Mouse (Mus musculus) adrenal gland, postnatal 4 days (tissue): ENCODE data around the gene Ccdc134. TPM values are rescaled to one million over a fixed set of nuclear protein-coding genes. Genes with fewer than 3 reads are reported as not detected.
"Not testable (repeated sequence)": the region's sequence is repeated elsewhere in the genome, so short reads cannot be mapped to it uniquely, and the experiment has no call there.

Experiments used
- DNase-seq, 2 experiments: peaks; one replicate each; pipeline ENCODE4 v3.0.0; 2021 to 2022; ENCODE audit warnings: low spot score in 2 of 2, mixed read lengths in 2 of 2
- long read RNA-seq, 2 experiments: library from polyadenylated mRNA; stranded (forward); transcript quantifications; one replicate each; pipeline ENCODE4 v2.0.0; 2021
- total RNA-seq, 2 experiments: library from RNA; stranded (reverse); gene quantifications; 2 replicates each; pipeline ENCODE4 v1.2.3; 2021

The Ccdc134 gene
- 10 to 100 TPM; 11.1 to 11.3 TPM for total RNA-seq
- long read RNA-seq, experiment 1, transcript Ccdc134-201 (7 exons, 2,046 nt) = major isoform, 10 of 11 reads
- long read RNA-seq, experiment 1, partial matches to known transcripts = 1 of 11 reads
- long read RNA-seq, experiment 1, other reads (novel, unspliced or antisense) = 0 of 11 reads
- long read RNA-seq, experiment 2, full-length matches to known transcripts = 17 of 22 reads
- long read RNA-seq, experiment 2, partial matches to known transcripts = 3 of 22 reads
- long read RNA-seq, experiment 2, other reads (novel, unspliced or antisense) = 2 of 22 reads

DNA sequence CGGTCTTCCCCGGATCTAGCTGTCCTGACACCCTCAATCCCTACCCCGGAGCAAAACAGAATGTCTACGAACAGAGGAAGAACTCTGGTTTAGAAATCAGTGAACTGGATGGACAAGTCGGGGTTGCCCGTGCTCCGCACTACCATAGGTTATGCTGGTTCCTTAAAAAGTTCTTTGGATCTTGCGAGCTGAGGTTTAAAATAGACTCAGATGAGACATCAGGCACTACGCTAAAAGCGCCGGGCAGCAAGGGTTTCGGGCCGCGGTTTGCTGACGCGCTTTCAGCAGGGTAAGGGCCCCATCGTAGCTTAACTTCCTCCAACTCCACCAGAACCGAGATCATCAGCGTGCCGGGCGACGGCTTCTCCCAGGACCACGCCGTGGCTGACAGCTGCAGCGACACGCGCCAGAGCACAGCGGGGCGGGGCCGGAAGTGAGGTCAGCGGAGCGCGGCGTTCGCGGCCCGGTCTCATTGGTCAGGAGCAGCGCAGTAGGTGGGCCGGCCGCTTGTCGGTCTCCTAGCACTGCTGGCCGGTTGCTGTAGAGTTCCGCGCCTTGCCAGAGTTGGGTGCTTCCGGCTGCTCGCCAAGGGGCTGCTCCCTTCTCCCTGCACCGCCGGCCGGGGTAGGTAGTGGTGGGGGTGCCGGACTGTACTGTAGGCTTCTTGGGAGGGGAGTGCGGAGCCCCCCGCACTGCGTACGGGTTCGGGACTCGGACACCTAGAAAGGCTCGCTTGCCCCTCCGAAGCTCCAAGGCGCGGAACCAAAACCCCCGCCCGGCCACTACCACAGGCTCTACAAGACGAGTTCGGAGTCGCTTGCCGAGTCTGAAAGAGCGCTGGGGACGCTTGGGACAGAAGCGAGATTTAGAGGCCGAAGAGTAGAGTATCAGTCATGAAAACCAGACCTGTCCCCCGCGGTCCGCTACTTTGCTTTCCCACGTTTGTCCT is at the start of gene Ccdc134:
Ccdc134 (plus strand) TSS at position 497 of the 949 bp plus-strand sequence.
- peak; percentile 85 to 88 for DNase-seq

DNA sequence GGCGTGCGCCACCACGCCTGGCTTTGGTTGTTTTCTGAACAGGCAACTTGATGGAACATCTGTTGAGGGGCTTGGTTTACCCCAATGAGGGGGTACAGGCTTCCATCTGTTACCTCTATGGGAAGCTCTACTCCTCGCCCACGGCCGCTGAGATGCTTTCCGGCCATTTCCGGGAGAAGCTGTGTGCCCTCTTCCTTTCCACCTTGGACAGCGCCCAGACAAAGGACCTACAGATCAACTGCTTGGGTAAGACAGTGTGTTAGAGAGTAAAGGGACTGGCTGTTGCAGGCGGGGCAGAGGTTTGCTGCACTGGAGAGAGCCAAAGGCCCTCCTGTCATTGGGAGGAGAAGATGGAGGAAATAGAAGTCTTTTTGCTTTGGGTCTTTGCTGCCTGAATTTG is 47.8 kb upstream of the Ccdc134 start:
- DNase-seq = no peak

DNA sequence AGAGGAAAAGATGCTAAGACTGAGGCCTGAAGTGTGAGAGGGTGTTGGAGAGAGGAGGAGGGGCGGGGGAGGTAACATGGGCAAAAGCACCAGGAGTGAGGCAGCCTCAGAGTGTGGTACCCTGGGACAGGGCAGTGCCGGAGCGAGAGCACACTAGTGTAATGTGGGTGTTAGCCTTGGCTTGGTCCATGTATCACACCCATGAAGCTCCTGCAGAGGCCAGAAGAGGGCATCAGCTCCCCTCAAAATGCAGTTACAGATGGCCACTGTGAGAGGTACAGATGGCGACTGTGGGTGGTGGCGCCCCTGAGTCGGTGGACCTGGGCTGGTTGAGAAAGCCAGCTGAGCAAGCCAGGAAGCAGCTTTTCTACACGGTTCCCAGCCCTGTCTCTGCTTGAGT is 46.6 kb upstream of the Ccdc134 start:
- no peak for DNase-seq

DNA sequence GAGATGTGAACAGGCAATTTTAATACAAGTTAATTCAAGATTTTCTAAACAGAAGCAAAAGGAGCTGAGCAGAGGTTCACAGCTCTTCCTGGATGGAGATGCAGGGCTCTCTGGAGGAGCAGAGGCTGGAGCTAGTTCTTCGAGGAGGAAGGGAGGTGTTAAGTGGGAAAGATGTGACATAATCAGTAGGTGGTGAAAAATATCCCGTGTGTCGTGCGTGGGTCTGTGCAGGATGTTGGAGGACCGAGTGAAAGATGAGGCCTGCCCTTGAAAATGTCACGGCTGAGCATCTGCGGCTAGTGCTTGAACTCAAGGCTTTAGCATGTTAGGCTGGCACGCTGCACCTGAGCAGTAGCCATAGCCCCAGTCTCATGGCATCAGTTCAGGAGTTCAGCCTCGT is 42.1 kb upstream of the Ccdc134 start:
- no peak for DNase-seq

DNA sequence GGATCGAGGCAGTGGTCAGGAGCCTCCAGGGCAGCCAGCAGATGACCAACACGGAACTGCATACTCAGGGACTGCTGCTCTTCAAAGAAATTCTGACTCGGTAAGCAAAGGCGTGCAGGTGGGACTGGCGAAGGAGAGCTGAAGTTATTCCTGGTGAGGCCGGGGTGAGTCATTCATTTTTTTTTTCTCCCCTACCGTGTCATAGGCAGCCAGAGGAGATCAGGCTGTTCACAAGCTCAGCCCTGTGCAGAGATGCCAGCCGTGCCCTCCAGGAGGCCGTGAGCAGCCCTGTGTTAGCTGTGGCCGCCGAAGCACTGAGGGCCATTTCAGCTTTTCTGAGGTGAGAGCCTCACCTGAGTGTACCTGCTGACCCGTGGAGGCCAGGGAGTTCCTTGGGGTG is 41.6 kb upstream of the Ccdc134 start:
- no peak for DNase-seq

DNA sequence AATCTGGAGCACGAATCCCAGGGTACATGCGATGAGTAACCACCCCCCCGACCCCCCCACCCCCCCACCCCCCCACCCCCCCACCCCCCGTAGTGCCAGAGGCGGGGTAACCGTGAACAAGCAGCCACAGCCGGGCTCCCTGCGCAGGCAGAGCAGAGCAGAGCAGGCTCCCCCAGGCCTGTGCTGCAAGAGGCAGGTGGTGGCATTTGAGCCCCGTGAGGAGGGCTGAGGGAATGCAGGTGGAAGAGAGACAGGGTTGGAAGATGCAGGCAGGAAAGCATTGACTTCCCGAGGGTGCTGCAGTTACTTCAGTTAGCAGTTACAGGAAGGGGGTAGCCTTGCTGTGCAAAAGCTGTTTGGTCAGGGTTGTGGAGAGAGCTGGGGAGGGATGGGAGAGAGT is 40.5 kb upstream of the Ccdc134 start:
- no peak for DNase-seq

DNA sequence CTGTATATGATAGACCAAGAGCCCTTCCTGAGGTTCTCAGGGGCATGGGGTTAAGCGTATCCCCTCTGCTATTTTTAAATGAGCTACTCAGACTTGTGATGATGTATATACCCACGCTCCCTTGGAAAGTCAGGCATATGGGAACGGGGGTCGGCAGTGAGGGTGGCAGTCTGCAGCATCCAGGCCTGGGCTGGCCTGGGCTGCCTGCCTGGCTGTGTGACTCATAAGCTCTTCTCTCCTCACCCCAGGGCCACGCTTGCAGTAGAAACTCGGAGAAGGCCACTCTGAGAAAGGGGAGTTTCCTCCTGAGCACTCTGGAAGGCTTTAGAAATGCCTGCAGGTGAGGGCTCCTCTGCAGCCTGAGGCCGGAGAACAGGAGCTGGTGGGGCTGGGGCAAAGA is 36.7 kb upstream of the Ccdc134 start:
- DNase-seq = no peak

DNA sequence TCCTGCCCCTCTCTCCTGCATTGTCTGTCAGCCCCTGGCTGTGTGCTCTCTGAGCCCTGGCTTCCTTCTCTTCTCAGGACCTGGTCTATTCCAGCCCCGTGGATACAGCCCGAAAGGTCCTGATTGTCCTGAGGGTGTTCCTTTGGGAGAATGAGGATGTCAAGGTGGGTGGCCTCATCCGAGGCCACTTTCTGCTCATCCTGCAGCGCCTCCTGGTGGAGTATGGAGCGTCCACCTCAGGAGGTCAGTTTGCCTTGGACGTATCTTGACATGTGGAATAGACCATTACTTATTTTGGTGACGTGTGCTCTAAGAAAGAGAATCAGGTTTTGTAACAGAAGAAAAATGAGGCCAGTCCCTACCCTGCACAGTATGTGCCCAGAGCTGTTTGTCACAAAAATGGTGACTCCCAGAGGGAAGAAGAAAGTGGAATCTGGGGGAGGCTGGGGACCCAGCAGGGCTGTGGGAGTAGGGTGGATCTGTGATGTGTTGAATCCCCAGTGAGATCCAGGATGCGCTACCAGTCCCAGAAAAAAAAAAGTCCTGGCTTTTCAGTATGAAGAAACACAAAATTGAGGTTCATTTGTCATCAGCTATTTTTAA is 20.7 kb upstream of the Ccdc134 start:
- peak in 1 of 2 experiments; percentile 46 for DNase-seq

DNA sequence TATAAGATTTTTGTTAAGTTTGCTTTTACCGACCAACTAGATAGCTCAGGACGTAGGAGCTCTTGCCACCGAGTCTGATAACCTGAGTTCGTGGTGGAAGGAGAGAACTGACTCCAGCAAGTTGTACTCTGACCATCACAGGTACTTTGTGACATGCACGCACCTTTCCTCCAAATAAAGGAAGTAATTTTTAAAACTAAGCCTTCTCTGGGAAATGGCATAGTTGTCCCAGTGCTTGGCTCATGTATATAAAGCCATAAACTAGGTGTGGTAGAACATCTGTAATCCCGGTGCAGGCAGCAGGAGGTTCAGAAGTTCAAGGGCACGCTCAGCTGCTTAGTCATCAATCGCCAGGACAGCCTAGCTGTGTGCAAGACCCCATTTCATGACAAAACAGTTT is 7.2 kb upstream of the Ccdc134 start:
- no peak for DNase-seq

DNA sequence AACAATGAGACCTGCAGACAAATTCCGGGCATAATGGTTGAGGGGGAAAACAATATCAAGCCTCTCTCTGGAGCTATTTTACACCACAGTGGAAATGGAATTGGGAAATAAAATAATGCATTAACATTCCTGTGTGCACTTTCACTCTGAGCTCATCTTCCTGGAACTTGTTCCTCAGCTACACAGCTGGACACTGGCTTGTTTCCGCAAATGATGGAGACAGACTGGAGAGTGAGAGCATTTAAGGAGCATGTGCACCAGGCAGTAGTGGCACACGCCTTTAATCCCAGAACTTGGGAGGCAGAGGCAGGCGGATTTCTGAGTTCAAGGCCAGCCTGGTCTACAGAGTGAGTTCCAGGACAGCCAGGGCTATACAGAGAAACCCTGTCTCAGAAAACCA is 1.0 kb upstream of the Ccdc134 start:
- not testable (repeated sequence) for DNase-seq

DNA sequence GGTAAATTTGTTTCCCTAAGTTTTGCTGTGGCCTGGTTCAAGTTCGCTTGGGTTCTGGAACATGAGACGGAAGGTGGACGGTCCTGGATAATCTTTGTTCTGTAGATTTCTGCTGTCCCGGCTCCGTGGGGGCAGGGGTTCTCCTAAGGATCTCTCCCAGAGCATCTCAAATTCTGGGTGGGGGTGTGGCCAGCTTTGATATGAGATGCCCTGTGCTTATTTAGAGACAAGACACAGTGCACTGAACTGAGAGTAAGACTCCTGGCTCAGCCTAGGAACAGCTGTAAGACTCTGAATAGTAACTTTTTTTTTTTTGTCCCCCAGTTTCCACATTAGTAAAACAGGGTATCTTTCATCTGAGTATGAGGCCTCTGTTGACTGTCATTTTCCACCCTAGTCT is 676 bp downstream of the Ccdc134 start:
- no peak for DNase-seq

DNA sequence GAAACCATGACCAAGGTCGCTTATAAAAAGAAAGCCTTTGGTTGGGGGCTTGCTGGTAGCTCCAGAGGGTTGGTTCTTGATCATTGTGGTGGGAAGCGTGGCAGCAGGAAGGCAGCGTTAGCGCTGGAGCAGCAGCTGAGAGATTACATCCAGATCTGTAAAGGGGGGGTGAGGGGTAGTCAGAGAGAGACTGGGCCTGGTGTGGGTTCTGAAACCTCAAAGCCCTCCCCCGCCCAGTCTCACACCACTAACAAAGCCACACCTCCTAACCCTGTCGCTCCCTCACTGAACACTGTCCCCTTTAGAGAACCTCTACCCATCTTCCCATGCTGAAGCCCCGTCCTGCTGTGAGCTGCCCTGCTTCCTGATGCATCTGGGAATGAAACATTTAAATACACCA is 2.9 kb downstream of the Ccdc134 start:
- DNase-seq = no peak

DNA sequence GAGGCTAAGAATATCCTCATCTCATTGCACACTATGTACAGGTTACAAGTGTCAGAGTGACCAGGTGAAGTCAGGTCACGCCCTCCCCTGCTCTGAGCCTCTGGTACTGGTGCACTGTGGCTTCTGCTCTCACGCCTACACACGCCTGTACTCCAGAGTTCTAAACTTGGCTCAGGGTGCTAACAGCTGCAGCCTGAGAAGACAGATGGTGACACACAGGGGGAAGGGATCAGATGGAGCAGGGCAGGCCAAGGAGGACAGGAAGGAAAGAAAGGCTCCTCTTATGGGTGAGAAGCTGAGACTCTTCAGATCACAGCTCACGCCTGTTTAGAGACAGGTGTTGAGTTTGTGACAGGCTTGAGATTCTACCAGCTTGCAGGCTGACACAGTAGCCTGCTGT is 7.7 kb downstream of the Ccdc134 start:
- no peak for DNase-seq

DNA sequence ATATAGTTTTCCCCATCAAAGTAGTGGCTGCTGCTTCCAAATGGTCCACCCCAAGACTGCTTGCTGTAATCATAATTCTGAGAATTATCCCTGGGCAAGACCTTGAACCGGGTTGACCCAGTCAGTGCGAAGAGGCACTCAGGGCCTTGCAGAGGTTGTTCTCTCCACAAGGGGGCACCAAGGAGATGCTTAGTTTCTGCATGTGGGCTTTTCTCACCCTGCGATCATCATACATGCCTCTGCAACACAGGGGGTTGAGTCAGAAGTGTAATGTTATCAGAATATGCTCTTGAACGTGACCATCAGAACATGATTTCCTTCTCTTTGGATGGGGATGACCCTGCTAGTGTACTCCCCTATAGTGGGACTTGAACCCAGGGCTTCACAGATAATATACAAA is 10.8 kb downstream of the Ccdc134 start:
- peak in 1 of 2 experiments; percentile 36 for DNase-seq

DNA sequence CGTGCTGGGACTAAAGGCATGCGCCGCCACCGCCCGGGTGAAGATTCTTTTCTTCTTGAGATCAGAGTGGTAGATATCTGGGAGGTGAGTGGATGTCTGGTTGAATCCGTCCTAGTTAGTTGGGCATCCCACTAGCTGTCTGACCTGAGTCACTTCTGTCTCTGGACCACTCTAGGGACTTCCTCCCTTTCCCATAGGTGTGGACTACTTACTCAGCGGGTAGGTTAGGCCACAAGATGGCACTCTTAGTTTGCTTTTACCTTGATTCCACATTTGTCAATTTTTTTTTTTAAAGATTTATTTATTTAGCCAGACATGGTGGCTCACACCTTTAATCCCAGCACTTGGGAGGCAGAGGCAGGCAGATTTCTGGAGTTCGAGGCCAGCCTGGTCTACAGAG is 11.5 kb downstream of the Ccdc134 start:
- no peak for DNase-seq

DNA sequence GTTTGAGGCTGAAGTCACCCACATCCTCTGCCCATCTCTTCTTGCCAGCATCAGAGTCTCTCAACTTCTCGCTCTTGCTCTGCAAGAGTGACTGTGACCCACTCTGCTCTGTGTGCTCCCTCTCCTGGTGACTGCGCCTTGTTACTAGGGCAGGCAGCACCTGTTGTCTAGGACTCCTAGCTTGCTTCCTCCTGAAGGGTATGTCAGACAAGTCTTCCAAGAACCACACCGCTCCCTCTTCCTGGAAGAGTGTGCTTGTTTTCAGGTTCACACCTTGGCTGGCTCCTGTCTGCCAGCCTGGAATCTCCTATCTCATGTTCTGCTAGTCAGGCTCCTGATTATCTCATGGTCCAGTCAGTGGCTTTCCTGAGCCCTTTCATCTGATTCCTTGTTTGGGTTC is 12.6 kb downstream of the Ccdc134 start:
- no peak for DNase-seq

DNA sequence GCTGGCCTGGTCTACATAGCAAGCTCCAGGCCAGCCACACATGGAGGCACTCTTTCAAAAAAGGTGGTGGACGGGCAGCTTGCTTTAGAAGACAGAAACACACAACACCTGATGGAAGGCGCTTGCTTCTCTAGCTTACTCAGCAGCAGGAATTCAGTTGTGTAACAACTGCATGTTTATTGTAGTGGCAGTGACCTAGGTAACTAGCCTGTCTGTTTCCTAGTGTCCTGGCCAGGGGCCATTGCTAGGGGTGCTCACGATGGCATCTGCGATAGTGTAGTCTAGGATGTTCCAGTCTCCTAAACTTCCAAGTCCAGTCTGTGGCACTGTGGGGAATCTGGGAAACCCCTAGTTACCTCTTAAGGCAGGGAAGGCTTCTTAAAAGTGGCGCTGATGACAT is 16.4 kb downstream of the Ccdc134 start:
- DNase-seq = no peak

DNA sequence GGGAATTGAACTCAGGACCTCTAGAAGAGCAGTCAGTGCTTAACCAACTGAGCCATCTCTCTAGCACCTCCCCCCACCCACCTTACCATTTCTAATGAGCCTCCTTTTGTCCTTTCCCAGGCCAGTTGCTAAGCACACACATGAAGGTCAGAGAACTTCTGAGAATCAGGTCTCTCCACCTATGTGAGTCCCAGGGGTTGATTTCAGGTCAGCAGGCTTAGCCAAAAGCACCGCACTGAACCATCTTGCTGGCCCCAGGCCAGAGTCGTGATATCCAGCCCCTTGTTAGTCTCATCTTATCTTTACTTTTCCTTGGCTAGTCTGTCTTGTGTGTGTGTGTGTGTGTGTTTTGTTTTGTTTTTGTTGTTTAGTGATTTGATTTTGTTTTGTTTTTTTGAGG is 17.7 kb downstream of the Ccdc134 start:
- DNase-seq = no peak

DNA sequence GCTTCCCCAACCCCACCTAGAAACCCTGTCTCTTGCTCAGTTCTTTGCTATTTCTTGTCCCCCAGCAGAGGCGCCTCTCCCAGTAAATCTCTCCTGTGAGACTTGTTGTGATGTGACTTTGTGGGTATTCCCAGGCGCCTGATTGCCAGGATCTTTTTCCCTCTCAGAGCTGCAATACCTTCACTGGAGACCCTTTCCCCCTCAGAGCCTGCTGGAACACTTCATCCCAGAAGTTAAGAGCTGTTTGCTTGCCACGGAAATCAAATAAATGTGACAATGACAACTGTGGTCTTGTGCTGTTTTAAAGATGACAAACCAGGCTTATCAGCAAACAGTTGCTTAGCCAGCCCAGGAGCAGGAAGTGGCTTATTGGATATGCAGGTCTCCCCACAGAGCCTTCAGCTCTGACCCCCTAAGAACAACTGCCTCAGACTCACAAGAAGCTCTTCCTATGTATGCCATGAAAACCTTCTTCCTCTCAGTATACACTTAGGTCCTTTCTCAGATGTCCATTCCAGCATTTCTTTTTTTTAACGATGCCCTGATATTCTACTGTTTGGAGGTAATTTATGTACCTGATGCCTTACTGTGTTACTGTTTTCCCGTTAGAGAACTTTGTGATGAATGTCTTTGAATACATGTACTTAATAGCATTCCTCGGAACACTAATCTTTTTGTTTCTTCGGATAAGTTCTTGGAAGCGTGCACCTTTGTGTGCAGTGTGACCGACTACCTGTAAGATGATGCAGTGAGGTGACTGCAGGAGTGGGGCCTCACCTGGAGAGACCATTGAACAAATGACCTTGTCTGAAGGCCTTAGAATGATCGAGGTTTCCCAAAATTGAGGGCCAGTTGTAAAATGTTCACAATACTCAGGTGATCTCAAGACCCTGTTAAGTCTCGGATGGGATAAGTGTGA is 18.4 kb downstream of the Ccdc134 start:
- DNase-seq = no peak

DNA sequence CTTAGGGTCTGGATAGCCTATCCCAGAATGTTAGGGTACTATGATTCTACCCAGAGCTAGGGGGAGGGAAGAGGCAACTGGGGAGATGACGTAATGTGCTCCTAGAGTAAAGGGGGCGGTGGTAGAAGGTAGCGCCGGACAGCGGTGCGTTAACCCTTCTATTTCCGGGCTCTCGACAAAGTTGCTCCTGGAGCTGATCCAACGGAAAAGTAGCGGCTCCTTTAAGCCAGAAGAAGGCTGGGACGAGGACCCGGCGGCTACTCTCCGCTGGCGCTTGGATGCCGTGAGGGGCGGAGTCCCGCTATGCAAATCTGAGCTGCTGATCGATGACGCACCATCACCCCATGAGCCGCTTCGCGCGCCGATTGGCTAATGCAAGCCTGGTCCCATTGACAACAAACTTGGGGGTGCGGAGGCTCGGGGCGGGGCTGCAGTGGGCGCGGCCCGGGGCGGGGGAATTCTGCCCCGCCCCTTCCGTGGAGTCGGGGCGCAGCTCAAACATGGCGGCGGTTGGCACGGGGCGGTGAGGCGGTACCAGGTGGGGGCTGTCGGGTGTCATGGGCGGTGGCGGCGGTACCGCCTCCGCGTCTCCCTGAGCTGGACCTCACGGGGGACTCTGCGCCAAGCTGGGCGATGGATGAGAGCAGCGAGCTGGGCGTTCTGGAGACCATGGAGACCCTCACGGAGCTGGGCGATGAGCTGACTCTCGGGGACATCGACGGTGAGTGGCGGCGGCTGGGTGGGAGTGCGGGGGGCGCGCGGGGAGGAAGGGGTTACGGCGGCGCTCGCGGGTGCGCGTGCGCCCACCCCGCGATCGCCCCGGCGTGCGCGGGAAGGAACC is 19.3 kb downstream of the Ccdc134 start, which contains the start of gene Srebf2:
Srebf2 (plus strand) TSS at position 412 of the 841 bp plus-strand sequence.
- DNase-seq = peak; percentile 93 to 96
